Mouse (Mus musculus) retina, postnatal 7 days (tissue): ENCODE measurements around the gene Fam174a.

Experiments
- DNase-seq: peaks from one replicate; pipeline ENCODE4 v3.0.0-alpha.2; 2012; ENCODE audit warnings: low read depth, low spot score

The Fam174a gene

GRCm38 (mm10) chr1:95313393-95314228 lies at the start of gene Fam174a:
TSS of gene Fam174a (plus strand) at chr1:95313623.
- peak; percentile 81 for DNase-seq

GRCm38 (mm10) chr1:95263843-95264242 lies 49.6 kb upstream of the Fam174a start:
- no peak for DNase-seq

- DNase-seq, result no peak
Measured at GRCm38 (mm10) chr1:95267950-95268724, 45.3 kb upstream of the Fam174a start.

GRCm38 (mm10) chr1:95273321-95273720 lies 40.1 kb upstream of the Fam174a start:
- no peak for DNase-seq

GRCm38 (mm10) chr1:95308324-95308723 lies 5.1 kb upstream of the Fam174a start:
- no peak for DNase-seq

- DNase-seq, result peak; percentile 16
Measured at GRCm38 (mm10) chr1:95314229-95314555, 769 bp downstream of the Fam174a start.

- DNase-seq, result no peak
Measured at GRCm38 (mm10) chr1:95315981-95316380, 2.6 kb downstream of the Fam174a start.

GRCm38 (mm10) chr1:95322219-95322618 lies 8.8 kb downstream of the Fam174a start:
- no peak for DNase-seq

GRCm38 (mm10) chr1:95323004-95323403 lies 9.6 kb downstream of the Fam174a start:
- DNase-seq, result no peak

GRCm38 (mm10) chr1:95326856-95327255 lies 13.4 kb downstream of the Fam174a start:
- no peak for DNase-seq

- no peak for DNase-seq
Measured at GRCm38 (mm10) chr1:95339618-95340017, 26.2 kb downstream of the Fam174a start.

GRCm38 (mm10) chr1:95342242-95342641 lies 28.8 kb downstream of the Fam174a start:
- DNase-seq, result peak; percentile 28

GRCm38 (mm10) chr1:95343585-95344485 lies 30.4 kb downstream of the Fam174a start:
- no peak for DNase-seq

- no peak for DNase-seq
Measured at GRCm38 (mm10) chr1:95354146-95354545, 40.7 kb downstream of the Fam174a start.

GRCm38 (mm10) chr1:95356904-95357303 lies 43.5 kb downstream of the Fam174a start:
- no peak for DNase-seq

- no peak for DNase-seq
Measured at GRCm38 (mm10) chr1:95363692-95364091, 50.3 kb downstream of the Fam174a start.

GRCm38 (mm10) chr1:95366616-95367373 lies 53.4 kb downstream of the Fam174a start:
- DNase-seq, result no peak

GRCm38 (mm10) chr1:95367748-95368147 lies 54.3 kb downstream of the Fam174a start:
- no peak for DNase-seq

- DNase-seq, result no peak
Measured at GRCm38 (mm10) chr1:95375443-95375842, 62.0 kb downstream of the Fam174a start.

GRCm38 (mm10) chr1:95381028-95381427 lies 67.6 kb downstream of the Fam174a start:
- no peak for DNase-seq
